Mouse (Mus musculus) lung, embryonic 14.5 days (tissue): ENCODE measurements around the gene Pbx3. TPM values are rescaled to one million over a fixed set of nuclear protein-coding genes. Genes with fewer than 3 reads are reported as not detected.

Source experiments
- ATAC-seq: fragments of 200-750 bp; cut with Nextera tagmentation; 2 replicates; pipeline ENCODE4 v1.8.0; 2017; ENCODE audit warnings: mild to moderate bottlenecking, moderate TSS enrichment, moderate library complexity; ENCODE audit not compliant: insufficient read depth
- DNase-seq: peaks from one replicate; pipeline ENCODE4 v3.0.0-alpha.2; 2015
- H3K27ac ChIP-seq: fragments of 300-500 bp; sonication (generic); 2 replicates; pipeline ENCODE4 v1.5.1; 2014; ENCODE audit warnings: low read depth, mild to moderate bottlenecking, moderate library complexity
- H3K27me3 ChIP-seq: fragments of 300-500 bp; sonication (generic); 2 replicates; pipeline ENCODE4 v1.6.1; 2014; ENCODE audit warnings: low read length, control low read depth; ENCODE audit not compliant: insufficient read depth
- H3K36me3 ChIP-seq: fragments of 300-500 bp; sonication (generic); 2 replicates; pipeline ENCODE4 v1.6.1; 2014; ENCODE audit warnings: control low read depth; ENCODE audit not compliant: insufficient read depth
- H3K4me1 ChIP-seq: fragments of 300-500 bp; sonication (generic); 2 replicates; pipeline ENCODE4 v1.6.1; 2014; ENCODE audit warnings: antibody characterized with exemption, control low read depth; ENCODE audit not compliant: insufficient read depth
- H3K4me2 ChIP-seq: fragments of 300-500 bp; sonication (generic); 2 replicates; pipeline ENCODE4 v1.6.1; 2014; ENCODE audit warnings: mild to moderate bottlenecking
- H3K4me3 ChIP-seq: fragments of 300-500 bp; sonication (generic); 2 replicates; pipeline ENCODE4 v1.5.1; 2014; ENCODE audit warnings: low read depth, low read length
- H3K9ac ChIP-seq: fragments of 300-500 bp; sonication (generic); 2 replicates; pipeline ENCODE4 v1.6.1; 2014
- H3K9me3 ChIP-seq: fragments of 300-500 bp; sonication (generic); 2 replicates; pipeline ENCODE4 v1.6.1; 2016; ENCODE audit warnings: low read depth, low read length, control low read depth
- CTCF ChIP-seq: IDR thresholded peaks from 2 replicates; pipeline ENCODE4 v1.5.1; 2016; ENCODE audit warnings: antibody characterized with exemption, low read depth
- WGBS: fragments of 180-500 bp; shearing (Covaris S2); extraction: QIAGEN DNeasy Blood & Tissue Kit; methylation state at CpG from one replicate; pipeline ENCODE4 v1.1.7; 2014; 5-methylcytosine and 5-hydroxymethylcytosine counted together
- polyA plus RNA-seq: library from polyadenylated mRNA; unstranded; fragments of >200 nt; fragmentation: Nextera tagmentation; extraction: Ambion mirVana; gene quantifications from 2 replicates; pipeline ENCODE4 v1.2.1, GENCODE M21; 2014

Gene Pbx3
- polyA plus RNA-seq, 1 experiment from 2014 or later: 38.4 TPM

GRCm38 (mm10) chr2:34178653-34179052 is 194.3 kb downstream of the Pbx3 start:
- Histone ChIP-seq H3K27ac (no peak overlapping the region), H3K4me2 (no peak overlapping the region), H3K9ac (no peak overlapping the region), H3K4me3 (no peak overlapping the region), H3K36me3 (peaks cover 28% of the 10 kb centered on the region; the same call in 1 of the 2 replicates), H3K27me3 (no peaks in the 10 kb centered on the region), H3K4me1 (no peaks in the 10 kb centered on the region), H3K9me3 (no peaks in the 10 kb centered on the region)
- no peak for TF ChIP-seq CTCF
- DNase-seq: no peak
- ATAC-seq: no peak

- no peak overlapping the region for H3K4me2 ChIP-seq
- H3K27me3 ChIP-seq: no peaks in the 10 kb centered on the region
- no peak overlapping the region for H3K4me3 ChIP-seq
- peaks cover 36% of the 10 kb centered on the region for H3K36me3 ChIP-seq
- no peaks in the 10 kb centered on the region for H3K9me3 ChIP-seq
- H3K27ac ChIP-seq: no peak overlapping the region
- no peaks in the 10 kb centered on the region for H3K4me1 ChIP-seq
- no peak for TF ChIP-seq CTCF
- no peak overlapping the region for H3K9ac ChIP-seq
- WGBS: 75% methylated on average over 2 of the region's 2 CpGs
- ATAC-seq: no peak
- no peak for DNase-seq
Measured at GRCm38 (mm10) chr2:34170424-34170823, 202.5 kb downstream of the Pbx3 start.

- no peak for TF ChIP-seq CTCF
- H3K27me3 ChIP-seq: no peaks in the 10 kb centered on the region
- no peak overlapping the region for H3K4me3 ChIP-seq
- no peak overlapping the region for H3K27ac ChIP-seq
- H3K9ac ChIP-seq: no peak overlapping the region
- no peaks in the 10 kb centered on the region for H3K9me3 ChIP-seq
- WGBS: 86% methylated on average over 2 of the region's 2 CpGs
- no peaks in the 10 kb centered on the region for H3K4me1 ChIP-seq
- no peak for ATAC-seq
- peaks cover 31% of the 10 kb centered on the region for H3K36me3 ChIP-seq
- DNase-seq: no peak
- no peak overlapping the region for H3K4me2 ChIP-seq
Measured at GRCm38 (mm10) chr2:34169626-34170025, 203.3 kb downstream of the Pbx3 start.

GRCm38 (mm10) chr2:34168191-34168590 is 204.8 kb downstream of the Pbx3 start:
- TF ChIP-seq CTCF: no peak
- 57% methylated on average over 3 of the region's 3 CpGs for WGBS
- no peak overlapping the region for H3K27ac ChIP-seq
- no peak overlapping the region for H3K9ac ChIP-seq
- no peak overlapping the region for H3K4me2 ChIP-seq
- no peak overlapping the region for H3K4me3 ChIP-seq
- no peaks in the 10 kb centered on the region for H3K4me1 ChIP-seq
- no peaks in the 10 kb centered on the region for H3K9me3 ChIP-seq
- ATAC-seq: no peak
- peaks cover 18% of the 10 kb centered on the region for H3K36me3 ChIP-seq
- no peak for DNase-seq
- no peaks in the 10 kb centered on the region for H3K27me3 ChIP-seq

GRCm38 (mm10) chr2:34162484-34162883 is 210.5 kb downstream of the Pbx3 start:
- Histone ChIP-seq H3K4me3 (no peak overlapping the region), H3K36me3 (no peaks in the 10 kb centered on the region), H3K9ac (no peak overlapping the region), H3K4me1 (no peaks in the 10 kb centered on the region), H3K27ac (no peak overlapping the region), H3K27me3 (no peaks in the 10 kb centered on the region), H3K9me3 (no peaks in the 10 kb centered on the region), H3K4me2 (no peak overlapping the region)
- WGBS: 77% methylated on average over 3 of the region's 3 CpGs
- TF ChIP-seq CTCF: no peak
- ATAC-seq (no peak), DNase-seq (no peak)

GRCm38 (mm10) chr2:34157746-34158145 is 215.2 kb downstream of the Pbx3 start:
- no peak overlapping the region for H3K9ac ChIP-seq
- H3K4me2 ChIP-seq: no peak overlapping the region
- TF ChIP-seq CTCF: no peak
- H3K27ac ChIP-seq: no peak overlapping the region
- ATAC-seq (no peak), DNase-seq (no peak)
- H3K27me3 ChIP-seq: no peaks in the 10 kb centered on the region
- 60% methylated on average over 3 of the region's 3 CpGs for WGBS
- no peaks in the 10 kb centered on the region for H3K9me3 ChIP-seq
- H3K36me3 ChIP-seq: no peaks in the 10 kb centered on the region
- H3K4me1 ChIP-seq: no peaks in the 10 kb centered on the region
- no peak overlapping the region for H3K4me3 ChIP-seq

GRCm38 (mm10) chr2:34154833-34155232 is 218.1 kb downstream of the Pbx3 start:
- Histone ChIP-seq H3K9me3 (no peaks in the 10 kb centered on the region), H3K4me3 (no peak overlapping the region), H3K36me3 (no peaks in the 10 kb centered on the region), H3K27me3 (no peaks in the 10 kb centered on the region), H3K27ac (no peak overlapping the region), H3K4me2 (no peak overlapping the region), H3K4me1 (no peaks in the 10 kb centered on the region), H3K9ac (no peak overlapping the region)
- ATAC-seq: no peak
- WGBS: 70% methylated on average over 5 of the region's 5 CpGs
- no peak for DNase-seq
- TF ChIP-seq CTCF: no peak

GRCm38 (mm10) chr2:34153336-34153735 is 219.6 kb downstream of the Pbx3 start:
- H3K9ac ChIP-seq: no peak overlapping the region
- WGBS: 65% methylated on average over 6 of the region's 6 CpGs
- DNase-seq: no peak
- ATAC-seq: no peak
- no peak overlapping the region for H3K4me2 ChIP-seq
- H3K4me3 ChIP-seq: no peak overlapping the region
- H3K9me3 ChIP-seq: no peaks in the 10 kb centered on the region
- TF ChIP-seq CTCF: no peak
- H3K4me1 ChIP-seq: no peaks in the 10 kb centered on the region
- no peak overlapping the region for H3K27ac ChIP-seq
- H3K36me3 ChIP-seq: no peaks in the 10 kb centered on the region
- no peaks in the 10 kb centered on the region for H3K27me3 ChIP-seq
